Mouse (Mus musculus) bone marrow macrophage, adult 2 months (primary cell): ENCODE measurements around the gene Ddx43.

Source experiments
- CTCF ChIP-seq: IDR thresholded peaks from 2 replicates; pipeline ENCODE4 v1.5.1; 2012; ENCODE audit warnings: low read depth, mild to moderate bottlenecking, low read length, moderate library complexity
- POLR2A ChIP-seq: IDR thresholded peaks from 2 replicates; pipeline ENCODE4 v1.6.1; 2012; ENCODE audit warnings: mild to moderate bottlenecking, low read depth, low read length, borderline replicate concordance

DNA sequence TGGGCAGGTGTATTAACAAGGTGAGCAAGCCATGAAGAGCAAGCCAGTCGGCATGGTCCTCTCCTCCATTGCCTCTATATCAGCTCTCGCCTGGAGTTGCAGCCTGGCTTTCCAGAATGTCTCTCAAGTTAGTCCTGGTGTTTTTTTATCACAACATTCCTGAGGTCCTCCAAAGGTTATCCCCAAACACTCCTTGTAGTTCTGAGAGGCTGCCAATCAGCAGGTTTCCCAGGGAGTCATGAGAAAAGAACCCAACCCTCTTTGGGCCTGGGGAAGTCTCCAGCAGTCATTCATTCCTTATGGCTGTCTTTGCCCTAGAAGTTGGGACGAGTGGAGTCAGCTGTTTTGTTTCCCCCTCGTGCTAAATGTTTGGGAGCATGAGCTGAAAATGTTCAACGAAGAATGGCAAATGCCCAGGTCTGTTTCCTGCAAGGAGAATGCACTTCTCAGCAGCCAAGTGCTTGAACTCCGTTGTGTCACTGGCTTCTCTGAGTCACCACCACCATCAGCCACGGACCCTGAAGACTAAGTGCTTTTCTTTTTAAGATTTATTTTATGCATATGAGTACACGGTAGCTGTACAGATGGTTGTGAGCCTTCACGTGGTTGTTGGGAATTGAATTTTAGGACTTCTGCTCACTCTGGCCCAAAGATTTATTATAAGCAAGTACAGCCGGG, 22.6 kb upstream of the Ddx43 start:
- TF ChIP-seq CTCF = no peak
- TF ChIP-seq POLR2A = no peak
